Mouse (Mus musculus): Measurements from ENCODE around the gene Slc44a2. TPM values are rescaled to one million over a fixed set of nuclear protein-coding genes. Genes with fewer than 3 reads are reported as not detected.

Gene Slc44a2
- polyA plus RNA-seq, 1 experiment from 2014 or later, result 74.1 TPM

DNA sequence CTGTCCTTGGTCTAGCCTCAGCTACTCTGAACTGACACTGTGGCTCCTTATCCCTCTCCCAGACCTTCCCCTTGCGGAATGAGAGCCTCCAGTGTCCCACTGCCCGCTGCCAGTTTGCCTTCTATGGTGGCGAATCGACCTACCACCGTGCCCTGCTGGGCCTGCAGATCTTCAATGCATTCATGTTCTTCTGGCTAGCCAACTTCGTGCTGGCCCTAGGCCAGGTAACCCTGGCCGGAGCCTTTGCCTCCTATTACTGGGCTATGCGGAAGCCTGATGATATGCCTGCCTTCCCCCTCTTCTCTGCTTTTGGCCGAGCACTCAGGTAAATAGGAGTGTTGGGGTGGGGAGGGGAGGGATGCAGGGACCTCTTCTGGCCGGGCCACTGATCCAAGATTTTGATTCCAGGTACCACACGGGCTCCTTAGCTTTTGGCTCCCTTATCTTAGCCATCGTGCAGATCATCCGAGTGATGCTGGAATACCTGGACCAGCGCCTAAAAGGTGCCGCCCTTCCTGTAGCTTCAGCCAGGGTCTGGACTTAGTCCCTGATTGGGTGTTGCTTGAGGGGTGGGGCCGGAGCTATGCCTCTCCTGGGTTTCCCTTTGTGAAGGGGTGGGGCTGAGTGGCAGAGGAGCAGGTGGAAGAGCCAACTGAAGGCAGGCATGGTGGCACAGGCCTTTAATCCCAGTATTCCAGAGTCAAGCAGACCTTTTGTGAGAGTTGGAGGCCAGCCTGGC, 26.3 kb downstream of the Slc44a2 start:
- H3K36me3 ChIP-seq, result peaks cover 72% of the 10 kb centered on the region
- WGBS, result 78% methylated on average over 16 of the region's 16 CpGs
- no peak for ATAC-seq (ENCODE audit: low FRiP score, low read depth)

DNA sequence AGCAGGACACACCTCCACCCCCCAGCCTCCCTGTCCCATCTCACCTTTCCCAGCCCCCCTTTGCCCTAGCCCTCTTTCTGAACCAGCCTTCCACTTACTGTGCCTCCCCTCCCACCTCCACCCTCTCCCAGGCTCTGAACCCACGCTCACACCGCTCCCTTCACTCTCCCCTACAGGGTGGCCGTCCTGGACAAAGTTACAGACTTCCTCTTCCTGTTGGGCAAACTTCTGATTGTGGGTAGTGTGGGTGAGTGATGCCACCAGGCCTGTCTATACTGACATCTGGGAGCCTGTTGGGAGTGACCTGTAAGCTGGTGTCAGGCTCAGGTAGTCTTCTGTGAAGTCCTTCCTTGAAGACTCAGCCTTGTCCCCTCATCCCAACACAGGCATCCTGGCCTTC, 27.7 kb downstream of the Slc44a2 start:
- Histone ChIP-seq H3K4me1 (0 out of 2 replicates have a peak, but pooled peaks cover 8% of the 10 kb centered on the region), H3K4me3 (no peak overlapping the region), H3K27me3 (no peaks in the 10 kb centered on the region), H3K4me2 (replicated peaks) (no peak overlapping the region), H3K9ac (replicated peaks) (no peak overlapping the region), H3K36me3 (peaks cover 69% of the 10 kb centered on the region), H3K27ac (replicated peaks) (no peak overlapping the region), H3K9me3 (no peaks in the 10 kb centered on the region)
- WGBS, result 95% methylated on average over 3 of the region's 3 CpGs
- ATAC-seq (ENCODE audit: low FRiP score, low read depth), result no peak

More for the DNA sequence above, 26.3 kb downstream of the Slc44a2 start:
- Histone ChIP-seq H3K27ac (replicated peaks) (no peak overlapping the region), H3K4me1 (no peaks in the 10 kb centered on the region), H3K9ac (replicated peaks) (no peak overlapping the region), H3K4me3 (no peak overlapping the region), H3K9me3 (no peaks in the 10 kb centered on the region), H3K4me2 (replicated peaks) (no peak overlapping the region), H3K27me3 (no peaks in the 10 kb centered on the region)

DNA sequence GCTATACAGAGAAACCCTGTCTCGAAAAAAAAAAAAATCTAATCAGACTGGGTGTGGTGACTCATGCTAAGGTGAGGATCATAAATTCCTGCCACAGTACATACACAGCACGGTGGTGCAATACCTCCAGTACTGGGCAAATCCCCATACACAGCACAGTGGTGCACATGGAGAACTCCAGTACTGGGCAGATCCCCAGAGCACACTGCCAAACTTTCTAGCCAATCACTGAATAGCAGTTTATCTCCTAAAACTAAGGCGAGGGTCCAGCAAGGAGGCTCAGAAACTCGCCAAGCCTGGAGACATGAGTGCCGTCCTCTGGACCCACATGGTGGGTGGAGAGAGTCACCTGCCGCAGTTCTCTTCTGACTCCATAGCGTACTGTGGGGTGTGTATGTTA, 30.7 kb downstream of the Slc44a2 start:
- Histone ChIP-seq H3K4me2 (replicated peaks) (no peak overlapping the region), H3K4me3 (no peak overlapping the region), H3K27ac (replicated peaks) (no peak overlapping the region), H3K9ac (replicated peaks) (no peak overlapping the region), H3K9me3 (no peaks in the 10 kb centered on the region), H3K27me3 (no peaks in the 10 kb centered on the region), H3K4me1 (0 out of 2 replicates have a peak, but pooled peaks cover 8% of the 10 kb centered on the region), H3K36me3 (peaks cover 63% of the 10 kb centered on the region)
- ATAC-seq (ENCODE audit: low FRiP score, low read depth), result no peak
- 97% methylated on average over 7 of the region's 7 CpGs for WGBS

DNA sequence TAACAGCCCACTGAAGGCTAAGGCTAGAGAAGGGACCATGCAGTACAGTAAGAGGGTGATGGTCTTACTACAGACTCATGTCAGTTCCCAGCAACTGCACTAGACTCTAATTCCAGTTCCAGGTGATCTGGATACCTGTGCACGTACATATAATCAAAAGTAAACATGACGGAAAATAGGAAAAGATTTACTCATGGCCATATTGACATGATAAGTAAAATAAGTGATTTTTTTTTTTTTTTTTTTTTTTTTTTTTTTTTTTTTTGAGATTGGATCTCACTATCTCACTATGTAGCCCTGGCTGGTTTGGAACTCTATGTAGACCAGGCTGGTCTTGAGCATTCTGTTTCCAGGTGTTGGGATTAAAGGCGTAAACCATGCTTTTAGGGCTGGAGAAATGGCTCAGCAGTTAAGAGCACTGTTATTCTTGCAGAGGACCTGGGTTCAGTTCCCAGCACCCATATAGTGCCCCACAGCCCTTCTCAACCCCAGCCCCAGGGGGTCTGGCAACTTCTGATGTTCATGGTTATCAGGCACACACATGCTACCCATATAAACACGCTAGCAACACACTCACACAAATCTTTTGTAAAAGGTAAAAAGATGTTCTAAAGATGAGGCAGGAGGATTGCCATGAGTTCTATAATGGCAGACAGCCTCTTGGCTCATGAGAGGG, 31.3 kb downstream of the Slc44a2 start:
- Histone ChIP-seq H3K9me3 (no peaks in the 10 kb centered on the region), H3K36me3 (peaks cover 59% of the 10 kb centered on the region), H3K27me3 (no peaks in the 10 kb centered on the region), H3K4me1 (0 out of 2 replicates have a peak, but pooled peaks cover 8% of the 10 kb centered on the region), H3K9ac (replicated peaks) (no peak overlapping the region), H3K4me2 (replicated peaks) (no peak overlapping the region), H3K4me3 (no peak overlapping the region), H3K27ac (replicated peaks) (no peak overlapping the region)
- ATAC-seq (ENCODE audit: low FRiP score, low read depth), result no peak
- WGBS, result 91% methylated on average over 4 of the region's 4 CpGs

DNA sequence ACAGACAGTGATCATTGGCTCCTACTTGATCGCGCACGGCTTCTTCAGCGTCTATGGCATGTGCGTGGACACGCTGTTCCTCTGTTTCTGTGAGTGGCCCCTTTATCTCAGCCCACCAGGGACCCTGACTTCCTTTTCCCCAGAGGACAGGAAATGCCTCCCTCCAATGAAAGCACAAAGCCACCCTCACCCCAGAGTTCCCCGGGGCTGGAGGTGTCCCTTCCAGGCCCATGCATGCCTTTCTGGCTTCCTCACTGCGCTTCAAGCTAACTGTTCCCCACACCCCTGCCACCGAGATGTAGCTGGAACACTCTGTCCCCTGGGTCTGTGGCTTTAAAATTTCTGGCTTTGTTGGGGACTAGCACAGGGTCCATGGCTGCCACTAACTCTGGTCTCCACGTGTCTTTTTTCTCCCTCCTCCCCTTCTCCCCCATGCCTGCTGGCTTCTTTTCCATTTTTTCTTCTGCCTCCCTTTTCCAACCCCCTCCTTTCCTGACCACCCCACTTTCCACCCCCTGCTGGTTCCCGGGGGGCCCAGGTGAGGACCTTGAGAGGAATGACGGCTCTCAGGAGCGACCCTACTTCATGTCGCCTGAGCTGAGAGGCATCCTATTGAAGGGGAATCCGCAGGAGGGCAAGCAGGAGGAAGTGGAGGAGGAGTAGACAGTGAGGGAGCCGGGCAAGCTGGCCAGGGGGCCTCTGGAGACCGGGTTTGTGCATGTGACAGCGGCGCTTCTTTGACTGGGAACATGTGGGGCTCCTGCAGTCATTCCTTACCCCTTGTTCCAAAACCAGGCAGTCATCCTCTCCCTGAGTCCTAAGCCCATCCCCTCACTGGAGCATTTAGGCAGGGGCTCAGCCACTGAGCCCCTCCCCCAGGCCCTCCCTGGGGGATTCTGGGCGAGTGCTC, 32.2 kb downstream of the Slc44a2 start:
- H3K4me1 ChIP-seq, result 0 out of 2 replicates have a peak, but pooled peaks cover 8% of the 10 kb centered on the region
- ATAC-seq (ENCODE audit: low FRiP score, low read depth), result no peak
- H3K9ac ChIP-seq (replicated peaks), result no peak overlapping the region; the same call in 1 of the 2 replicates
- 37% methylated on average over 20 of the region's 20 CpGs for WGBS
- H3K4me3 ChIP-seq, result no peak overlapping the region
- H3K4me2 ChIP-seq (replicated peaks), result no peak overlapping the region
- peaks cover 55% of the 10 kb centered on the region for H3K36me3 ChIP-seq
- H3K9me3 ChIP-seq, result no peaks in the 10 kb centered on the region
- H3K27ac ChIP-seq (replicated peaks), result 0 out of 2 replicates have a peak overlapping the region, but pooled peaks have one; percentile 25
- no peaks in the 10 kb centered on the region for H3K27me3 ChIP-seq

DNA sequence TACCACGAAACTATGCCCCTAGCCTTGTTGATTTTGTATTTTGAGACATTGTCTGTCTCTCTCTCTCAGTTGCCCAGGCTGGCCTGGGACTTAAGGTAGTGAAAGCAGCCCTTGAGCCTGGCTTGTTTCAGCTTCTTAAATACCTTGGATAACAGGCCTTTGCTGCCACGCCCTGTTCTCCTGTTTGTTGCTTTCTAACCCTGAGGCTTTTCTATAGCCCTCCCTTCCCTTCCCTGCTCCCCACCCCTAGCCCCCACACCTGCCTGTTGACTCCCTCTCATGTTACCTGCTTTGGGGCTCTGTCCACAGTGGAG, 32.8 kb downstream of the Slc44a2 start:
- no peaks in the 10 kb centered on the region for H3K27me3 ChIP-seq
- H3K9me3 ChIP-seq, result no peaks in the 10 kb centered on the region
- 0 out of 2 replicates have a peak, but pooled peaks cover 8% of the 10 kb centered on the region for H3K4me1 ChIP-seq
- no peak overlapping the region for H3K9ac ChIP-seq (replicated peaks)
- ATAC-seq (ENCODE audit: low FRiP score, low read depth), result no peak
- peaks cover 49% of the 10 kb centered on the region for H3K36me3 ChIP-seq
- H3K4me2 ChIP-seq (replicated peaks), result no peak overlapping the region
- H3K27ac ChIP-seq (replicated peaks), result no peak overlapping the region
- no peak overlapping the region for H3K4me3 ChIP-seq
- 59% methylated on average over 2 of the region's 2 CpGs for WGBS

DNA sequence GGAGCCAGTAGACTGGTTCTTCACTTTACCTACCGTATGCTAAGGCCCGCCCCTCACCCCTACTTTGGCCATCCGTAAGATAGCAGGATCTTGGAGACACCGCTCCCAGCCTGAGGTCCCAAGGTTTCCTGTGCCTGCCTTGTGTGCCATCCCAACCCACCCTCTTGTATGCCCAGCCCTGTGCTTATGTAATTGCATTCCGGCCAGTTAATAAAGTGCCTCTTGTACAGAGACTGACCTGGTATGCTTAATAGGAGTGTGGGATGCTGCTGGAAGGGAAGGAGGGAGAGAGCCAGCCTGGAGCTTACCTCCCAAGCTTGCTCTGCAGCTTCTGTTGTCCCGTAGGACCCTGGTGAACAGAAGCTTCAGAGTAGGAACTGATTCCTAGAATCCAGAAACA, 34.3 kb downstream of the Slc44a2 start:
- ATAC-seq (ENCODE audit: low FRiP score, low read depth), result no peak
- no peak overlapping the region for H3K4me2 ChIP-seq (replicated peaks)
- 0 out of 2 replicates have a peak, but pooled peaks cover 8% of the 10 kb centered on the region for H3K4me1 ChIP-seq
- WGBS, result 92% methylated on average over 6 of the region's 6 CpGs
- H3K36me3 ChIP-seq, result peaks cover 41% of the 10 kb centered on the region
- H3K4me3 ChIP-seq, result no peak overlapping the region
- H3K27me3 ChIP-seq, result no peaks in the 10 kb centered on the region
- no peaks in the 10 kb centered on the region for H3K9me3 ChIP-seq
- H3K27ac ChIP-seq (replicated peaks), result no peak overlapping the region
- no peak overlapping the region for H3K9ac ChIP-seq (replicated peaks)

DNA sequence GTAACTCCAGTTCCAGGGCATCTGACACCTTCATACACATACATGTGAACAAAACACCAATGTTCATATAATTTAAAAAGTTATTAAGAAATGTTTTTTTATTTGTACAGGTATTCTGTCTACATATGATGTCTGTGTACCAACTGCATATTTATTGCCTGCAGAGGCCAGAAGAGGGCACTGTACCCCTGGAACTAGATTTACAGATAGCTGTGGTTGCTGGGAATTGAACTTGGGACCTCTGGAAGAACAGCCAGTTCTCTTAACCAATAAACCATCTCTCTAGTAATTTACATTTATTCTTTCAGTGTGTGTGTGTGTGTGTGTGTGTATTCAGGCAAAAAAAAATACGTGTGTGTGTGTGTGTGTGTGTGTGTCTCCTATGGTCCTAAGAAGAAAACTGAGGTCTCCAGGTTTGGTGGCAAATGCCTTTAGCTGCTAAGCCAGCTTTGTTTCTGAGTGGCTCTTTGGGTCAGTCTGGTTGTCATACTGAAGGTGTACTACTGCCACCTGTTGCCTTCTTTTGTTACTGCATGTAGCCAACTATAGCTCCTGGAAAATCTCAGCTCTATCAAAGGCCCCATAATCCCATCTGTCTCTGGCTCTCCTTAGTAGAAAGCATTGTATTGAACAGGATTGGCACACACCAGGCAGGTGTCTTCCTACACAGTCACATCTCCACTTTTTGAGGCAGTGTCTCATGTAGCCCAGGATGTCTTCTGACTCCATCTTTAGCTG, 36.7 kb downstream of the Slc44a2 start:
- no peak overlapping the region for H3K27ac ChIP-seq (replicated peaks)
- no peaks in the 10 kb centered on the region for H3K9me3 ChIP-seq
- H3K4me3 ChIP-seq, result no peak overlapping the region
- peak; percentile 52; the same call in 1 of the 2 replicates for ATAC-seq (ENCODE audit: low FRiP score, low read depth)
- peaks cover 9% of the 10 kb centered on the region for H3K27me3 ChIP-seq
- 0% methylated on average over 1 of the region's 1 CpGs for WGBS
- 0 out of 2 replicates have a peak, but pooled peaks cover 8% of the 10 kb centered on the region for H3K4me1 ChIP-seq
- H3K4me2 ChIP-seq (replicated peaks), result no peak overlapping the region
- no peak overlapping the region for H3K9ac ChIP-seq (replicated peaks)
- H3K36me3 ChIP-seq, result peaks cover 27% of the 10 kb centered on the region

DNA sequence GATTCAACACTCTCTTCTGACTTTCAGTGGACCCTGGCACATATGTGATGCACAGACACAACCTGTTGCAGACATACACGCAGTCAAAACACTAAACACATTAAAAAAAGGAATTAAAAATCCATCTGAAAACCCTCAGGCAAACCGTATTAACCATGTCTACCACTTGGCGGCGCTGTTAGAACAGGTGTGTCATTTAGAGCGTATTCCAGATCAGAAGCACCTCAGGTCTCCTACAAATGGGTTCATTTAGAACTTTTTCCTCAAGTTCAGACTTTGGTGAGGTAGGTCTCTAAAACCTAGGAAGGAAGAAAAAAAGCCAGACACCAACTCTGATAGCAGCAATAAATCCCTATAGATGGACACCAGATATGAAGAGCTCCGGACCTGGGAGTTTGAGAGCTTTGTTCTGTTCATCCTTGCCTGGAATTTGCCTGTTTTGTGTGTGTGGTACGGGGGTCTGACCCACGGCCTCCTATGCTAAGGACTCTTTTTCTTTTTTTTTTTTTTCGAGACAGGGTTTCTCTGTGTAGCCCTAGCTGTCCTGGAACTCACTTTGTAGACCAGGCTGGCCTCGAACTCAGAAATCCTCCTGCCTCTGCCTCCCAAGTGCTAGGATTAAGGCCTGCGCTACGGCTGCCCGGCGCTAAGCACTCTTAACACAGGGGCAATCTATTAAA, 46.2 kb downstream of the Slc44a2 start:
- H3K27ac ChIP-seq (replicated peaks), result peak overlapping the region; percentile 75
- WGBS, result 37% methylated on average over 14 of the region's 14 CpGs
- peaks cover 19% of the 10 kb centered on the region for H3K4me1 ChIP-seq
- peak; percentile 20 for ATAC-seq (ENCODE audit: low FRiP score, low read depth)
- no peaks in the 10 kb centered on the region for H3K9me3 ChIP-seq
- peak overlapping the region; percentile 29; the same call in 1 of the 2 replicates for H3K9ac ChIP-seq (replicated peaks)
- peak overlapping the region; percentile 95 for H3K4me3 ChIP-seq
- H3K4me2 ChIP-seq (replicated peaks), result peak overlapping the region; percentile 48
- H3K36me3 ChIP-seq, result peaks cover 3% of the 10 kb centered on the region; the same call in 1 of the 2 replicates
- no peaks in the 10 kb centered on the region; the same call in 1 of the 2 replicates for H3K27me3 ChIP-seq

DNA sequence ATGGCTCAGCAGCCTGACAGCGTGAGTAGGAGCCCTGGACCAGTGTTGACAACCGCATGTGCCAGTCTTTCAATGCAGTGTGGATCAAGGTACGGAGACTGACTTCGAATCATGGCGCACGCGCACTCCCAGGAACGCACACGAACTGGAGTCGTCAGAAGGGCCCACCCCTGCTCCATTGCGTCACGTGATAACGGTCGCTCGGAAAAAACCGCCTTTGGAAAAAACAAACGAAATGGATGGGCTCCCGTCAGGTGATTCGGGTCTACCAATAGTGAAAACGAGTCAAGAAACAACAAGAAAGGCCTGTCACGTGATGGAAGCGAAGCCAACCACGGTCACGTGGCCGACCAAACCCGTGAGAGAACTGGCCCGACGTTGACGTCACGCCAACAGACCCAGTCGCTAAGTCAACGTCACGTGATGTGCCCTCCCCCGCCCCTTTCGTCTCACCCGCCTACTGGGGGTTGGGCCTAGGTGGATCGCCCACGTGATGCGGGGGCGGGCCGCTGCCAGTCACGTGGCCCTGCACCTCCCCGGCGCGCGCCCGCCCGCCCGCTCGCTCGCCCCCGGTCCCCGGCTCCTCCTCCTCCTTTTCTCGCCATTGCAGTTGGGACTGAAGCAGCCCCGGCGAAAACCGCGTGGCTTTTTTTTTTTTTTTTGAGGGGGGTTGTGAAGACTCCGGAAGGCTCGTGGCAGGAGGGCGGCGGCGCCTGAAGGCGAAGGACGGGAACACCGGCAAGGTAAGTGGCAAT, 47.0 kb downstream of the Slc44a2 start, which contains the start of gene Ilf3:
TSS of gene Ilf3 (plus strand) at position 515 of the 755 bp plus-strand sequence.
- Histone ChIP-seq H3K9ac (replicated peaks) (peak within 1 kb of the TSS; percentile 91), H3K4me3 (peak within 1 kb of the TSS; percentile 95), H3K27me3 (no peaks in the 10 kb centered on the region), H3K36me3 (peaks cover 11% of the 10 kb centered on the region; the same call in 1 of the 2 replicates), H3K4me2 (replicated peaks) (peak within 1 kb of the TSS; percentile 82), H3K27ac (replicated peaks) (peak within 1 kb of the TSS; percentile 87), H3K4me1 (peaks cover 24% of the 10 kb centered on the region), H3K9me3 (no peaks in the 10 kb centered on the region)
- peak; percentile 84 for ATAC-seq (ENCODE audit: low FRiP score, low read depth)
- under 1% methylated on average over 46 of the region's 66 CpGs for WGBS

Data from midbrain, embryonic 12.5 days (tissue).